Mouse (Mus musculus) retina, postnatal 1 day (tissue): ENCODE measurements around the gene G6pc.
"Not testable (repeated sequence)": the region's sequence is repeated elsewhere in the genome, so short reads cannot be mapped to it uniquely, and the experiment has no call there.

Experiments
- DNase-seq: peaks from one replicate; pipeline ENCODE4 v3.0.0-alpha.2; 2012

Gene G6pc

DNA sequence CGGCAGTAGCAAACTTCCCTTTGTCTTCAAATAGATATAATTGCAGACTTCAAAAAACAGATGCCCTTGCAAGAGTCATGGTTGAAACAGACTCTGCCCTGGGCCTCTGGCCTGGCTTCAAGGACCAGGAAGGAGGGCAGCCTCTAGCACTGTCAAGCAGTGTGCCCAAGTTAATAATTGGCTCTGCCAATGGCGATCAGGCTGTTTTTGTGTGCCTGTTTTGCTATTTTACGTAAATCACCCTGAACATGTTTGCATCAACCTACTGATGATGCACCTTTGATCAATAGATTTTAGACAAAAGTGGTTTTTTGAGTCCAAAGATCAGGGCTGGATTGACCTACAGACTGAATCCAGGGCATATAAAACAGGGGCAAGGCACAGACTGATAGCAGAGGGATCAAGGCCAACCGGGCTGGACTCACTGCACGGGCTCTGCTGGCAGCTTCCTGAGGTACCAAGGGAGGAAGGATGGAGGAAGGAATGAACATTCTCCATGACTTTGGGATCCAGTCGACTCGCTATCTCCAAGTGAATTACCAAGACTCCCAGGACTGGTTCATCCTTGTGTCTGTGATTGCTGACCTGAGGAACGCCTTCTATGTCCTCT is at the start of gene G6pc:
G6pc (plus strand) TSS at position 236 of the 610 bp plus-strand sequence.
- DNase-seq = no peak

- peak; percentile 75 for DNase-seq
Observed at GRCm38 (mm10) chr11:101323609-101324008, 43.8 kb upstream of the G6pc start.

- DNase-seq = no peak
Observed at GRCm38 (mm10) chr11:101324763-101325162, 42.6 kb upstream of the G6pc start, which contains the start of gene Aoc2. Gene Aoc2 (plus strand): TSS chr11:101325063.

- DNase-seq = not testable (repeated sequence)
Observed at GRCm38 (mm10) chr11:101325201-101325600, 42.2 kb upstream of the G6pc start.

- no peak for DNase-seq
Observed at GRCm38 (mm10) chr11:101326147-101326546, 41.2 kb upstream of the G6pc start.

- DNase-seq = peak; percentile 34
Observed at GRCm38 (mm10) chr11:101327311-101327710, 40.0 kb upstream of the G6pc start.

DNA sequence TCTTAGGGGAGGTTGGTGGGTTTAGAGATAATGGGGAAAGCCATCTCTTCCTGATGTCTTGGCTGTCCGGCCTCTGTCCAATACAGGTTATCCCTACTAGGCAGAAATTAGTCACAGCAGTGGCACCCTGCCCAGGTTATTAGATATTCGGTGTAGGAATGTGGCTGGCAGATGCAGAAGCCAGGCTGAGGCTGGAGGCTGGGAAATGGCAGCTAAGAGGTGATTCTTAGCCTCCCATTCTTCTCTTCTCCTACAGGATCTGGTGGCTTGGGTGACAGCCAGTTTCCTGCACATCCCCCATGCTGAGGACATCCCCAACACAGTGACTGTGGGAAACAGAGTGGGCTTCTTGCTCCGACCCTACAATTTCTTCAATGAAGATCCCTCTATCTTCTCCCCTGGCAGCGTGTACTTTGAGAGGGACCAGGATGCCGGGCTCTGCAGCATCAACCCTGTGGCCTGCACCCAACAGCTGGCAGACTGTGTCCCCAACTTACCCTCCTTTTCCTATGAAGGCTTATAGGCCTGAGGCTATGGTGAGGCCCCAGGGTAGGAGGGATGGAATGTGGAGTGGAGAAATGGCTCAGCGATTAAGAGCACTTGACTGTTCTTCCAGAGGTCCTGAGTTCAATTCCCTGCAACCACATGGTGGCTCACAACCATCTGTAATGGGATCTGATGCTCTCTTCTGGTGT is 38.3 kb upstream of the G6pc start:
- no peak for DNase-seq

GRCm38 (mm10) chr11:101330371-101330924 is 36.9 kb upstream of the G6pc start, which contains the start of gene Aoc3:
Gene Aoc3 (plus strand): TSS chr11:101330605.
- no peak for DNase-seq

- DNase-seq = not testable (repeated sequence)
Observed at GRCm38 (mm10) chr11:101330961-101331360, 36.4 kb upstream of the G6pc start.

- DNase-seq = no peak
Observed at GRCm38 (mm10) chr11:101332537-101332936, 34.8 kb upstream of the G6pc start.

DNA sequence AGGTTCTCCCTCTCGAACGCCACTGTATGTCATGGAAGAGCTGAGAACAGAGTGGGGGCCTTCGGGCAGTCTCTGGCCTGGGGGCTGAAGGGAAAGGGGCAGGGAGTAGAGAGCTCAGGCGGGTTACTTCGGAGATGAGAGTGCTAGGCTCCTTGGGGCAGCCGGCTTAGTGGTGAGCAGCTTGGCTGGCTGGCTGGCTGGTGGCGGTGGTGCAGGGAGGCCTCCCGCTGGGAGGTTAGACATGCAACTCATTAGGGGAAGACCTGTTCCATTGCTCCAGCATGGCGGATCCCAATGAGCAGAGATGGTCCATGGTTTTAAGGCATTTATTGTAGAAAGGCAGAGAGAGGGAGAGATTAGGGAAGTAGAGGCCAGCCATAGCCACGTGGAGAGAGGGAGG is 33.3 kb upstream of the G6pc start:
- peak; percentile 27 for DNase-seq

- peak; percentile 26 for DNase-seq
Observed at GRCm38 (mm10) chr11:101334516-101334915, 32.8 kb upstream of the G6pc start.

GRCm38 (mm10) chr11:101335685-101336084 is 31.7 kb upstream of the G6pc start:
- DNase-seq = no peak

DNA sequence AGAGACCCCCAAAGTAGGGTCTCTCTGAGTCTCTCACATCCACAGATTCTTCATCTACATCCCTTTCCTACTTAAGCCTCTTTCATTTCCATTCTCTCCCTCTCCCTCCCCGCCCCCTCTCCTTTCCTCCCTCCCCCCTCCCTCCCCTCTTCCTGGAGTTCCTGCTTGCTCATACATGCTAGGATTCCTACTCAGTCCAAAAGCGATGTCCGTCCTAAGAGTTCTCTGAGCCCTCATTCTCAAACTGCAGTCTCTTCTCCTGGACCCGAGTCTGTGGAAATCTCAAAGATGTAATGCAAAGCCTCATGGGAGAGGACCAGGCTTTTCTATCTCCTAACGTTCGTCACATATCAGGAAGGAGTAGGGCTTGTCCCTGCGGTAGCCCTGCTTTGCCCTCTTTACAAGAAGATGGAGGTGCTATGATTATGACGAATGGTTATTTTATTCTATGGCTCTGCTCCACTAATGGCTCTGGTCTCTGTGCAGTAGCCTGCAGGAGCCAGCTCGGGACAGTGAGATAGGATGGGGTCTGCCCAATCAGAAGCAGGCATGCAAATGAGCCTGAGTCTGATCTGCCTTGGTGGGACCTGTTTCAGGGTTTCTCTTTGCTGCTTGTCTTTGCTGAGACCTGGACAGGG is 29.1 kb upstream of the G6pc start:
- peak; percentile 86 for DNase-seq

DNA sequence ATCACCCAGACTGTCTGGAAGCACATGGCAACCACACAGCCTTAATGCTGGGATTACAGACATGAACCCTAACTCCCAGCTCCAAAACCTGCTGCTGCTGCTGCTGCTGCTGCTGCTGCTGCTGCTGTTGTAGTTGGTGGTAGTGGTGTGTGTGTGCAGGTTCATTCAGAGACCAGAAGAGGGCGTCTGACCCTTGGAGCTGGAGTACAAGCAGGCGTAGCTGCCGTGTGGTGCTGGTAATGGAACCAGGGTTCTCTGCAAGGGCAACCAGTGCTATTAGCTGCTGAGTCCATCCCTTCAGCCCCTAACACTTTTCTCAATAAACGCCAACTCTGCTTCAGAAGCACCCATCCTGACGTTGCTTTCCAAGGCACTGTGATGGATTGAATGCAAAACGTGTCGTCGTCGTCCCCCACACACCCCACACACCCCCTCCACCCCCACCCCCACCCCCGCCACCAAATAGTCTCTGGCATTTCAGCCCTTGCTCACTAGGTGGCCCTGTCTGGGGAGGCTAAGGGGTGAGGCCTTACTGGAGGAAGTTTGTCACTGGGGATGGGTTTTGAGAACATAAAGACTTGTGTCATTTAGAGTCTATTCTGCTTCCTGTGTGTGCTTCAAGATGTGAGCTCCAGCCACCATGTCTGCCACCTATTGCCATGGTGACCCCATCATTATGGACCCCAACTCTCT is 20.1 kb upstream of the G6pc start:
- no peak for DNase-seq

- no peak for DNase-seq
Observed at GRCm38 (mm10) chr11:101348774-101349173, 18.6 kb upstream of the G6pc start.

GRCm38 (mm10) chr11:101349216-101349615 is 18.1 kb upstream of the G6pc start:
- DNase-seq = no peak

GRCm38 (mm10) chr11:101351100-101351720 is 16.2 kb upstream of the G6pc start:
- DNase-seq = peak; percentile 9

- DNase-seq = no peak
Observed at GRCm38 (mm10) chr11:101351721-101352111, 15.6 kb upstream of the G6pc start.

- no peak for DNase-seq
Observed at GRCm38 (mm10) chr11:101353436-101353835, 13.9 kb upstream of the G6pc start.

DNA sequence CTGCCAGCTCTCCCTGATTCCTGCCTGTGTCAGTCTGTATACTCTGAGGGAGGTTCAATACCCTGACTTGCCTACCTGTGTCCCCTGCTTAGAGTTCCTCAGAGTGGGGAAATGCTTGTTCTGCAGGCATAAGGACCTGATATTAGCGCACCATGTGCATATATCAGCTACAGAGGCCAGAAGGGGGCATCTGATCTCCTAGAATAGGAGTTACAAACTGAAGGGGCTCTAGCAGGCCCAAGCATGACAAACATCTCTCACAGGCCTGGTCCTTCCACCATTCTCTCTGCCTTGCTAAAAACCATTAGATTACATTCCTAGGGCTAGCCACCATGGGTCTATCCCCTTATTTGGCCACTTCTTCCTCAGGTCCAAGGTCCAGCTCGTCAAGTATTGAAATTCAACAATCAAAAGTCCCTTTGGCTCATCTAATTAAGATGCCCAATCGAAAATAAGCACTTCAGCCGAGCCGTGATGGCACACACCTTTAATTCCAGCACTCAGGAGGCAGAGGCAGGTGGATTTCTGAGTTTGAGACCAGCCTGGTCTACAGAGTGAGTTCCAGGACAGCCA is 12.8 kb upstream of the G6pc start:
- no peak for DNase-seq

GRCm38 (mm10) chr11:101355916-101356315 is 11.4 kb upstream of the G6pc start:
- no peak for DNase-seq
